Mouse (Mus musculus) embryo, embryonic 11 days (tissue): ENCODE results near the gene Gm9046.
"Not testable (repeated sequence)": the region's sequence is repeated elsewhere in the genome, so short reads cannot be mapped to it uniquely, and the experiment has no call there.

Experiments
- DNase-seq: peaks from one replicate; pipeline ENCODE4 v3.0.0-alpha.2; 2015

Gene Gm9046

DNA sequence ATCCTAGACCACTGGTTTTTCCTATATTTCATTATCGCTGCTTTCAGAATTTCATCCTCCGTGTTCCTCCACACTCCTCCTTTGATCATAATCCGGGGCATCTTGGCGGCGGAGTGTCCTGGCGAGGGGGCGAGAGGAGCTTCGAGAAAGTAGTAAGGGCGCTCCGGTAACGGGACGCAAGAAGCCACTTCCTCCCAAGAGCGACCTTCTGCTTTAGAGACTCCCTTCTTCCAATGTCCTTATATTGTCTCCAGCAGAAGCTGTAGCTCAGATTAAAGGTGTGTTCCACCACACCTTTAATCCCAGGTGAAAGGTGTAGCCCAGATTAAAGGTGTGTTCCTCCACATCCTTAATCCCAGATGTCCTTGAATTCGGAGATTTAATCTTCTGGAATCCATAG is at the start of gene Gm9046:
TSS of gene Gm9046 (minus strand) at position 101 of the 400 bp plus-strand sequence.
- not testable (repeated sequence) for DNase-seq

- DNase-seq = peak; percentile 89
Observed at GRCm38 (mm10) chr10:118370443-118370842, 27.4 kb upstream of the Gm9046 start.

- DNase-seq = no peak
Observed at GRCm38 (mm10) chr10:118369518-118369917, 26.5 kb upstream of the Gm9046 start.

DNA sequence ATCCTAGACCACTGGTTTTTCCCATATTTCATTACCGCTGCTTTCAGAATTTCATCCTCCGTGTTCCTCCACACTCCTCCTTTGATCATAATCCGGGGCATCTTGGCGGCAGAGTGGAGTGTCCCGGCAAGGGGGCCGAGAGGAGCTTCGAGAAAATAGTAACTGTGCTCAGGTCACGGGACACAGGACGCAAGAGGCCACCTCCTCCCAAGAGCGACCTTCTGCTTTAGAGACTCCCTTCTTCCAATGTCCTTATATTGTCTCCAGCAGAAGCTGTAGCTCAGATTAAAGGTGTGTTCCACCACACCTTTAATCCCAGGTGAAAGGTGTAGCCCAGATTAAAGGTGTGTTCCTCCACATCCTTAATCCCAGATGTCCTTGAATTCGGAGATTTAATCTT is 10.9 kb upstream of the Gm9046 start, which contains the start of gene Gm9049:
TSS of gene Gm9049 (minus strand) at position 101 of the 400 bp plus-strand sequence.
- DNase-seq = not testable (repeated sequence)

DNA sequence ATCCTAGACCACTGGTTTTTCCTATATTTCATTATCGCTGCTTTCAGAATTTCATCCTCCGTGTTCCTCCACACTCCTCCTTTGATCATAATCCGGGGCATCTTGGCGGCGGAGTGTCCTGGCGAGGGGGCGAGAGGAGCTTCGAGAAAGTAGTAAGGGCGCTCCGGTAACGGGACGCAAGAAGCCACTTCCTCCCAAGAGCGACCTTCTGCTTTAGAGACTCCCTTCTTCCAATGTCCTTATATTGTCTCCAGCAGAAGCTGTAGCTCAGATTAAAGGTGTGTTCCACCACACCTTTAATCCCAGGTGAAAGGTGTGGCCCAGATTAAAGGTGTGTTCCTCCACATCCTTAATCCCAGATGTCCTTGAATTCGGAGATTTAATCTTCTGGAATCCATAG is 5.5 kb upstream of the Gm9046 start, which contains the start of gene Gm9048:
TSS of gene Gm9048 (minus strand) at position 101 of the 400 bp plus-strand sequence.
- not testable (repeated sequence) for DNase-seq

- DNase-seq = not testable (repeated sequence)
Observed at GRCm38 (mm10) chr10:118337731-118338130, 5.3 kb downstream of the Gm9046 start, which contains the start of gene Gm9045. Gm9045 (minus strand) TSS chr10:118337831.

- DNase-seq = not testable (repeated sequence)
Observed at GRCm38 (mm10) chr10:118332308-118332707, 10.7 kb downstream of the Gm9046 start, which contains the start of gene Gm9044. Gm9044 (minus strand) TSS chr10:118332408.

GRCm38 (mm10) chr10:118326869-118327268 is 16.2 kb downstream of the Gm9046 start, which contains the start of gene Gm9040:
Gm9040 (minus strand) TSS chr10:118326969.
- DNase-seq = not testable (repeated sequence)

- DNase-seq = no peak
Observed at GRCm38 (mm10) chr10:118319024-118319423, 24.0 kb downstream of the Gm9046 start.

- DNase-seq = peak; percentile 10
Observed at GRCm38 (mm10) chr10:118302133-118302532, 40.9 kb downstream of the Gm9046 start.

DNA sequence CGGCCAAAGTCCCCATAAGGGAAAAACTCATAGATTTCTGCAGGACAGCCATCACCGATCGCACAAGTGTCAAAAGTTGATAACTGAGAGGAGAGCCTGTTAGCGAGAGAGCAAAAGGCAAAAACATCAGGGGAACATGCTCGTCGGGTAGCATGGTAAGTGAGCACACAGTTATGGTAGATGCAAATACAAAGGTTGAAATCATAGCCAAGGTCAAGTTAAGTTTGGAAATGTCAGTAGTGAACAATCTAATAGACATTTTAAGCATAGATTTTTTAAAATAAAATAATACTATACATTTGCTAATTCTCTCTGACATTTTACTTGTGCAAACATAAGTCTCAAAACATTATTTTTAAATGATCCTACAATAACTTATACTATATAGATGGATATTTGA is 48.1 kb downstream of the Gm9046 start, which contains the start of gene Iltifb:
TSS of gene Iltifb (minus strand) at position 101 of the 400 bp plus-strand sequence.
- DNase-seq = no peak
